Mouse (Mus musculus) right cerebral cortex, postnatal 10 days (tissue): Measurements from ENCODE around the gene Pdgfra.
A peak's percentile ranks its signal among the peaks of the same experiment; 100 is the strongest.

ENCODE experiments used
- DNase-seq, 2 experiments: peaks; one replicate each; pipeline ENCODE4 v3.0.0; 2021; ENCODE audit warnings: low spot score in 2 of 2

Gene Pdgfra

DNA sequence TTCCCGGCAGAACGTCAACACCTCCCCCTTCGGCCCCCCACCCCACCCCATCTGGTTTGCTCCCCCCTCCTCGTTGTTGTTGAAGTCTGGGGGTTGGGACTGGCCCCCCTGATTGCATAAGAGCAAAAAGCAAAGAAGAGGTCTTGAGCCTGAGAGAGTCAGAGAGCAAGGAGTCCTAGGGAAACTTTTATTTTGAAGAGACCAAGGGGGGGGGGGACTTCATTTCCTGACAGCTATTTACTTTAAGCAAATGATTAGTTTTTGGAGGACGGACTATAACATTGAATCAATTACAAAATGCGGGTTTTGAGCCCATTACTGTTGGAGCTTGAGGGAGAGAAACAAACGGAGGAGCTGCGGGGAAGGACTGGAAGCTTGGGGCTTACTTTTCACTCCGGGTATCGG lies at the start of gene Pdgfra:
Gene Pdgfra, plus strand, starts transcription at position 272 of the 405 bp plus-strand sequence.
- DNase-seq: peak; percentile 24 to 29

DNA sequence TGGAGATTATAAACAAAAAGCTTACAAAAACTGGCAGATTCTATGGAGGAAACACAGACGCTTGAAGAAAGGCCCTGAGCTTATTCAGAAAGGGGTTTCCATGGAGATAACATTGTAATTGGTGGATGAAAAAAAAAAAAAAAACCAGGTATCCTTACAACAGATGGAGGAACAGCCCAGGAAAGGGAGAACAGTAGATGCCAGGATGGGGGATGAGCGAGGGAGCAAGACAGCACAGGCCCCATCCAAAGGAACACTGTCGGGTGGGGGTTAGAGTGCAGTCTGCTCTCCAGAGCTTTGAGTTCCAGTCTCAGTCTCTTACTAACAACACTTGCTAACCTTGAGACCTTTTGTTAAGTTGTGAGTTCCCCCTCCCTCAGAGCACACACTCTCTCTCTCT lies 45.6 kb upstream of the Pdgfra start:
- DNase-seq: no peak

DNA sequence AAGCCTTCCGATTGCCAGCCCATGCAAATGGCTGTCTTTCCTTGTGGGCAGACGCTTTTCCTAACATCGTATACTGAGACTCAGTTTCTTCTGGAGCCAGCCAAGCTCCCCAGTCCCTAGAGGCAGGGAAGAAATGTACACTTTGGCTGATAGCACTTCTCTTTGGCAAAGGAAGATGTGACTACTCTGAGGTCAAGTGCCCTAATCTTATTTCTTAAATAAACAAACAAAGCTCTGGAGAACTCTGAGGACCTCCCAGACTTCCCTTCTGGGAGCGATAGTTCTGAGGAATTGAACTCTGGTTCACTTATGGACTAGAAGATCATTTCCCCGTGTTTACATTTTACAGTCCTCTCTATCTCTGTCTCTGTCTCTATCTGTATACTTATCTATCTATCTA lies 42.7 kb upstream of the Pdgfra start:
- no peak for DNase-seq

DNA sequence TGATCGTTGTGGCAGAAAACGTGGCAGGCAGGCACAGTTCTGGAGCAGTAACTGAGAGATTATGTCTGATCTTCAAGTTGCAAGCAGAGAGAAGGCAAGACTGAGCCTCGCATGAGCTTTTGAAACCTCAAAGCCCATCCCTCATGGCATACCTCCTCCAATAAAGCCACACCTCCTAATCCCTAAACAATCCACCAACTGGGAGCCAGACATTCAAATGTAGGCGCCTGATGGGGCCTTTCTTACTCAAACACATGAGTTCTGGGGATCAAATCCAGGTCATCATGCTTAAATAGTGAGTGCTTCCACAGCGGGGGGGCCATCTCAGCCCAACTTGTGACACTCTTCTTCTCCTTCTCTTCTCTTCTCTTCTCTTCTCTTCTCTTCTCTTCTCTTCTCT lies 40.3 kb upstream of the Pdgfra start:
- DNase-seq: no peak

DNA sequence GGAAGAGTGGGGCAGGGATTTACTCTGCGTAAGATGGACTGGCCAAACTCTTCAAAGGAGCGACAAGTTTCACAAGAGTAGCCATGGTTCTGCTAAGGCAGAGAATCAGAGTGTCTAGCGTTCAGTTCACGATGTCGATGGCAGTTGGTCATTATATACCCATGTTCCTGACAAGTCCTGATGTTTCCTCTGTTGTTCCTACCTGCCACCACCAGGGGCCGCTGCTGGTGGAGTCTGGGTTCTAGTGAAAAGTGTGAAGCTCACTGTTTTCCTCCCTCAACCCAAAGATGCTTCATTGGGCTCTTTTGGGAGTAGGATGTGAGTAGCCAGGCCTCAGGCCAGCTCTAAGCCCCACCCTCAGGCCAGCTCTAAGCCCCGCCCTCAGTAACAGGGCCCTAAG lies 33.3 kb upstream of the Pdgfra start:
- DNase-seq: no peak

DNA sequence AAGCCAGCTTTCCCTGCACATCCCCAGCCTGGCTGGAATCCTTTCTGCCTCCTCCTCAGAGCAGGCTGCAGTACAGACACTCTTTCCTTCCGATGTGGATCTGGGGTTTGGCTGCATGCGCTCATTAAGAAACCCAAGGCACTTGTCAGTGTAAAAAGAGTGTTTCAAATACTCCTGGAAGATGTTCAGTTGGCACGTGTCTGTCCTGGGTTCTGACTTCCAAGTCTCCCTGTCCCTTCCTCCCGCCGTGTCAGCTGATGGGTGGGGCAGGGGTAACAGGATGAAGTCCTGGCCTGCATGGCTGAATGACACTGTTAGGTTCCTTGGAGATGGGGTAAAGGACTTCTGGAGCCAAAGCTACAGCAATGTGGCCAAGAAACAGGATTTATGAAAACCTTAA lies 30.4 kb upstream of the Pdgfra start:
- DNase-seq: peak; percentile 33 to 47

DNA sequence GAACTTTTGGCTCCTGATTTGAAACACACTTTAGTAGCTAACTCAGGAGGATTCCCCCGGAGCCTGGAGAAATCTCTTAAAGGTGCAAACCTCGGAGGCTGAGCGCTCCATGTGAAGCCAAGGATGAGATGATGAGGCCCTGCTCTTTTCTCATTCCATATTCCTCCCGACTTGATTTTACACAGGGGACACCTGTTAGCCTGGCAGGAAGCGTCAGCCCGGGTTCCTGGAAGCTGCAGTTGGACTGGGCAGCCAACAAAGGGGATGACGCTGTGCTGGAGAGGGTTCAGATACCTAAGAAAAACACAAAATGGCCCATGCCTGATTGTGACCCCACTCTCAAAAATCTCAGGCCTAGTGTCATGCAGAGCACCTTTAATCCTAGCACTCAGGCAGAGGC lies 17.4 kb upstream of the Pdgfra start:
- no peak for DNase-seq

DNA sequence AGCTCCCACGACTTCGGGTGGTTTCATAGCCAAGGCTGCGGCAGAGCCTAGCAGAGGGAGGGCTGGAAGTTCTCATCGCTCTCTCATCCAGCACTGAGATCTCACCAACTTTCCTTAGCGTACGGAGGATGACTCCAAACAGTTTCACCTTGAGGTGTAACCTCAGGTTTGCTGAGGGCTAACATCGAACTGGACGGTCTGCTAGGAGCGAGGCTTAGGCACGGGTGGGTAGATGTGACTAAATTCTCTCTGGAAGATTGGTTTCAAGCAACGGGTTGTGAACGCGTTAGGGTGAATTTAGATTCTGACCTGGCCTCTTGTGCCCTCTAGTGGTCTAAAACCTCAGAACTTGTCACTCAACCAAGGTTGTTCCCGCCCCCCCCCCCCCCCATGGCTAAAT lies 9.0 kb upstream of the Pdgfra start:
- peak; percentile 58 to 77 for DNase-seq

DNA sequence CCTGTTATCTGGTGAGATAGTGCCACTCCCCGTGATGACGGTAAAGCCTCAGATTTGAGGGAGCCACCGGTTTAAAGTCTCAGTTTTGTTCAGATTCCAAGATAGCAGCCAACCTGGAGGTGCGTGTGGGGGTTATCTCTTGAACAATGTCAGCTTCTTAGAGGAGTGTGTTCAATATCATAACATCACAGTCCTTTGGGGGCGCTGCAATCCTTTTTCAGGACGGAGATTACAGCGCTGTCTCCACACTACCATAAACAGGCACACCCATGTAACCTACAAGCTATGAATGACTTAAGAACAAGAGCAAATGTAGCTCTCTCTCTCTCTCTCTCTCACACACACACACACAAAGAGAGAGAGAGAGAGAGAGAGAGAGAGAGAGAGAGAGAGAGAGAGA lies 8.3 kb upstream of the Pdgfra start:
- DNase-seq: peak in 1 of 2 experiments; percentile 23

DNA sequence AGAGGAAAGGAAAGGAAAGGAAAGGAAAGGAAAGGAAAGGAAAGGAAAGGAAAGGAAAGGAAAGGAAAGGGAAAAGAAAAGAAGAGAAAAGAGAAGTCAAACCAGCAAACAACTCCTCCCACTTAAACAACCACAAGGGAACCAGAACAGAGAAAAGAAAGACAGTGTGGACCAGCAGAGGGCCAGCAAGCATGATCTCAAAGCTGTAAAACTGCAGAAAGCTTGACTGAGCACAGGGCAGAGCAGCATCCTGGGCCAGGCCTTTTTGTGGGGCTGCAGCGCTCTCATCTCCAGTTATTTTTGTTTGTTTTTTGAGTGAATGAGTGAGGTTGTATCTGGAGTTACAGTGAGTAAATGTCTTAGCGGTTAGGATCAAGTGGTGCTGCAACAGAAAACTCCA lies 6.8 kb upstream of the Pdgfra start:
- peak in 1 of 2 experiments; percentile 17 for DNase-seq

DNA sequence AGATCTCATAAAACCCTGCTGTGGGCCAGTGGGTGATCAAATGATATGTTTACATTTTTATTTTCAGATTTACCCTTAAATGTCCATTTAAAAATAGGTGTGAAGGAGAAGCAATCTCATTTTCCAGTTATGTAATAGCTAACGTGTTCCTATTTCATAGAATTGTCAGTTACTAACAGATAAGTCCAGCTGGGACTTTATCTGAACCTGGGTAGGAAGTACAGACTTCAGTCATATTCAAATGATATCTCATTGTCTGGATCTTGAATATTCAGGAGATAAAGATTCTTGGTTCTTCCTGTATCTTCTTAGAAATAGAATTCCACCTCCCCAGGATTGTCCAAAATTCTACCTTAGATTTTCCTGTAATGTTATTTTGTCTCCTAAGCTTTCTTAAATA lies 5.6 kb upstream of the Pdgfra start:
- no peak for DNase-seq

DNA sequence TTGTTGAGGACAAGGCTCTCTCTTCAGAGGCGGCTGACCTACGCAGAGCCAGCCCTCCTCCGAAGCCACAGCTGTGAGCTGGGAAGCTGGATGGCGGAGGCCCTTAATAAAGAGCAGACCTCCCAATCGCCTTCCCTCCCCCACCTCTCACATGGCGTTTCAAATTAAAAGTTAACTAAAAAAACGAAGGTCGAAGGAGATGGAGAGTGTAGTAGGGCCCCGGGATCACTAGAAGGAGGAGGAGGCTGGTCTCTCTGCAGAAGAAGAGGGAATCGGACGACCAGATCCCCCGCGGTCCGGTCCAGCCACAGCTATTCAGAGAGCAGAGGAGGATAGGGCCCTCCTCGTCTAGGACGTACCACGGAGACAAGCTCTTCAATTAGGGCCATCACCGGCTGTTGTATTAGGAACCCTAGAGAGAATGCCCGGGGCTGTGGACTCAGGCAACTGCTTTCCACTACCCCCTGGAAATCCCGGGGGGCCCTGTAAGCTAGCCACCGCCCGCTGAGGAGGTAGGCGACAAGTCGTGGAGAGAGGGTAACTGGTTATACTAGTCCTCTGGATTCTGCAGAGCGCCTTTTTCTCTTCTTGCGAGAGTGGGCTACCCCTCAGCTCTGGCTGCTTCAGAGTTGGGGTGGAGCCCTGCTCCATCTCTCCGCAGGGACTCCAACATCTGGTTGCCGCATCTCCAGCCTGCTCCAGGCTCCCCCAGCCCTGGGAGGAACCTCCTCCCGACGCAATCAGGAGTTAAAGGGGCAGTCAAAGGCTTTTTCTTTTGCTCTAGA lies 3.6 kb upstream of the Pdgfra start:
- peak in 1 of 2 experiments; percentile 28 for DNase-seq

DNA sequence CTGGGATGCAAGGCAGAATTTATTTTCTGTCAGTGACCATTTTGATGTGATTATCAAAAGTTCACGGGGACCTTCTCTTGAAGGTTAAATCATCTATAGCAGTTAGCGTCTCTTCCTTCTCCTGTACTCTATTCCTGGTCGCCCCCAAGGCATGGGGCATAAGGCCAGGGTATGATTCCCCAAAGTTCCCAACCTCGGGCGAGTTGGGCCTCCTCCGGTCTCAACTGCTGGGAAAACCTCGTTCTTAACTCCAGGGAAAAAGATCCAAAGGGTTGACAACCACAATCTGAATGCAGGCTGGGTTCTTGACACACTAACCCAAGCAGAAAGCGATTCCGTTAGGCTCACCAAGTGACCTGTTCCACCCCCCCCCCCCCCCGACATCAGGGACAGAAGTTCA lies 2.7 kb upstream of the Pdgfra start:
- DNase-seq: peak in 1 of 2 experiments; percentile 14

DNA sequence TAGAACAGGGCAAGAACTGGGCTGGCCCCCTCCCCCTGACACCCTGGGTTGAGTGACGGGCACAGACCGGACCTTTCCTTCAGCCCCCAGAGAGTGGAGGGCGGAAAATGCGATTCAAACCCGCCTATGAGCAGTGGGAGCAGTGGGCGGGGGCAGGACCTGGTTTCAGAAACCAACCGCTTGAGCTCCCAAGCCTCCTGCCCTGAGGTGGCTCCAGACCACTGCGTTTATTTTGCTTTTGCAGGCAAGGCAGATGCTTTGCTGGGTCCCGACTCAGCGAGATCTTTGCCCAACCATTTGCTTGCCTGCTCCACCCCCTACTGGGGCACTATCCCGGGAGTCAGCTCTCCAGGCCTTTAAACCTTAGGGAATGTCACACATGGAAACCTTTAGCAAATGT lies 2.2 kb upstream of the Pdgfra start:
- DNase-seq: peak in 1 of 2 experiments; percentile 27

DNA sequence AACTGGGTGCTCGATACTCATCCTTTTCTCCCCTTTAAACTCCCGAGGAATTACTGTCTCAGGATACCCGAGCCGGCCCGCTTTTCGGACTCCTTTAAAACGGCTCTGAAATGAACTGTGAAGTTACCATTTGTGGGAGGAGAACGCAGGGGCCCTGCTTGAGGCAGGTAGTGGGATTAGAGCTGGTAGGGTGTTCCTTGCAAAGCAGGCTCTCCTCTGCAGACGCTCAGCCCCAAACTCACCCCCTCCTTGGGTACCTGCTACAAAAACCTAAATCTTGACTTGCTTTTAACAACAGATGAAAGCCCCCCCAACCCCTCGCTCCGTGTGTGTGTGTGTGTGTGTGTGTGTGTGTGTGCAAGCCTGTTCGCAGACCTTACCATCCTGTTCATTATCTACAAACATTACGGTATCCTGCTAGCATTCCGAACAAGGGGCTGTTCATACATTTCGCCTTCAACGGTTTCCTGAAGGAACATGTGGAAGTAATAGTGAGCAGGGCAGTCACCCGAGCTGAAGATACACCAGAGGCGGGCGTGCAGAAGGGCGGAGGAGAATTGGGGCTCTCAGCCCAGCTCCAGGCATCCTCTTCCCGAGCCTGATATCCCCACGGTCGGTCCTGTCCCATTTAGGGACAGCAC lies 1.6 kb upstream of the Pdgfra start:
- DNase-seq: peak in 1 of 2 experiments; percentile 23

DNA sequence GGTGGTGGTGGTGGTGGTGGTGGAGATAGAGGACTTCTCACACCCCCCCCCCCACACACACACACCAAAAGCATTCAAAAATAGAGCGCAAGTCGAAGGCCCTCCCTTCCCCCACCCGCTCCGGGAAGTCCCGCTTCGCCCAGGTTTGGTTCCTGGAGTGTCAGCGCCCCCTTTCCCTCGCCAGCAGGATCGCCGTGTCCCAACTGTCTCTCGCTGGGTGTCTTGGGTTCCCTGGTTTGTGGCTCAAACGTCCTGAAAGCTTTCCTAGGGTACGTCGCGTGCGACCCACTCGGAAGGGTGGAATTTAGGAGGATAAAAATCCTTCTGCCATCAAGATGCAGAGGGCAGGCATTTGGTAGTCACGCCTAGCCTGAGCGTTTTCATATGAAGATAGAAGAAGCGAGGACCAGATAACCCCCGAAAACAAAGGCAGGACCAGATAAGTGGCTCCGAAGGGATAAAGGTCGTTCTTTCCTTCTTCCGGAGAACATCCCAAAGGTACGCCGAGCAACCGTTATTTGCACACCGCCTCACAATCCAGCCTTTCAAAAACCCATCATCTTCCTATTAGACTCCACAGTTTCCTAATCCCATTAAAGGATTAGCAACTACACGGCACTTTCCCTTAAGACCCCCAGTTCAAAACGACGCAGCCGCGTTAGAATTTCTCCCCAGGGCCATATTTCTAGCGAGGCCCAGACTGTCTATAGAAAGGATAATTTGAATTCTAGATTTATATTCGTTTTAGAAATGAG lies 769 bp upstream of the Pdgfra start:
- peak; percentile 72 to 80 for DNase-seq

DNA sequence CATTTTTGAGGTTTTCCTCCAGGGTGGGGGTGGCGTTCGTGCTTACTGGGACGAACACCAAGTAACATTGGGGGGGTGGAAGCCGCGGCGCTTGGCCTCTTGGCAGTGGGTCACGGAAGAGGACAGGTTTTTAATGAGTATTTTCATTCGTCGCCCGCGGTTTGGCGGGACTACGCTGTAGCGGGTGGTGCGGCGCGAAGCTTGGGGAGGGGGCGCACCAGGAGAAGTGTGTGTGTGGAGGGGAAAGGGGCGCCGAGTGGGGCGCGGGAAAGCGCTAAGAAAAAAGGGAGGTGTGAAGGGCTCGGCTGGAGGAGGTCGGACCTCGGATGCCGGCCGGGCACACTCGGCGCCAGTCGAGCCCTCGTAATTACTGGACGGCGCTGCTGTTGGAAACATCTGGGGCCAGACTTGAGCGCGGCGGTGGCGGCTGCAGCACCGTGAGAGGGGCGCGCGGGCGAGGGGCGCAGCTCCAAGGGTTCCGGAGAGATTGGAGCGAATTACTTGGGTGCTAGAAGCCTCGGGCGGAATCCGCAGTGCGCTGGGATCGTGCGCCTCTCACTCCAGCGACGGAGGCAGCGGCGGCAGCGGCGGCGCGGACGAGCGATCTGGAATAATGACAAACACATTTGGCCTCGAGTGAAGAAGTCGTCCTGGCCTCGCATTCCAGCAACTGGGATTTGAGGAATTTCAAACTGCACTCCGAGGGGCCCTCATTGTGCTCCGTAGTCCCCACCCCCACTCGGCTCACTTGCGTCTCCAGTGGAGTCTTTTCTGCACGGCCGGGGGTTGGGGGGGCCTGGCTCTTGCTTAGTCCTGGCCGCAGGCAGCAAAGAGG lies 916 bp downstream of the Pdgfra start:
- peak in 1 of 2 experiments; percentile 56 for DNase-seq

DNA sequence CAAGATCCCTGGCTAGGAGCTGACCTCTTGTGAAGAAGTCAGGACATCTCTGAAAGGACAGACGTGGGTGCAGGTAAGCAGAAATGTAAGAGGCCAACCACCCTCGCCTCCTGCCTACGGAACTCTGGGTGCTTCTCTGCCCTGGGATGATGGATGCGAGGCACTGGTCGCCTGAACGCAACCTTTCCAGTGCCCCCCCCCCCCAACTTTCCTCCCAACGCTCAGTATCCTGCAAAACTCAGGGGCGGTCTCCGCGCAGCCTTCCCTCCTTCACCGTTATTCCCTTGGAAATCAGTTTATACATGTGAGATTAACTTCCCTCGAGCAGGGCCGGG lies 1.5 kb downstream of the Pdgfra start:
- no peak for DNase-seq

DNA sequence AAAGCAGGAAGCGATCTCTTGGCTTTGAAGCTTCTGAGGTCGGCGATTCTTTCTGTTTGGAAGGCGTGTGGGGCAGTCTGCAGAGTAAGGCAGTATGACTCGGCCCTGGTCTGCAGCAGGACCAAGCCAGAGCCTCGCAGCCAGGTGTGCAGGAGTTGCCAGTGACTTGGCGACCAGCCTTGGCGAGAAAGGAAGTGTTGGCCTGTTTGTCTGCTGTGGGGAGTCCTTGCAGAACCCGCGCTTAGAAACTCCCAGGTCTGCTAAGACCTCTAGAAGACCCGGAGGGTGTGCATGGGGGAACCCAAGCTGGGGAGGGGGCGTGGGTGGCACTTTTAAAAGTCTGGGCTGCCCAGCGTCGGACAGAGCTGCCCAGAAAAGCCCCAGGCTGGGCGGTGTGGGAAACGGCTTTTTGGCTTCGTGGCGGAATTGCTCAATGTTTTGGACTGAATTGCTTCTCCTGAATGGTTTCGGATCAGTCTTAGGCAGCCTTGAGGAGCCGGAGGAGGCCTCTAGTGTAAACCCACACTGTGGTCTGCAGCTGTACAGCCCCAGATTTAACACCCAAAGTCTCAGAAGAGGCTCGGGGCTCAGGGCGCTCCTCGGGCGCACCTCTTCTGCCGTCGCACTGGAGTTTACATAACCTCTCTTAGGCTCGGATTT lies 2.0 kb downstream of the Pdgfra start:
- peak; percentile 21 to 26 for DNase-seq

DNA sequence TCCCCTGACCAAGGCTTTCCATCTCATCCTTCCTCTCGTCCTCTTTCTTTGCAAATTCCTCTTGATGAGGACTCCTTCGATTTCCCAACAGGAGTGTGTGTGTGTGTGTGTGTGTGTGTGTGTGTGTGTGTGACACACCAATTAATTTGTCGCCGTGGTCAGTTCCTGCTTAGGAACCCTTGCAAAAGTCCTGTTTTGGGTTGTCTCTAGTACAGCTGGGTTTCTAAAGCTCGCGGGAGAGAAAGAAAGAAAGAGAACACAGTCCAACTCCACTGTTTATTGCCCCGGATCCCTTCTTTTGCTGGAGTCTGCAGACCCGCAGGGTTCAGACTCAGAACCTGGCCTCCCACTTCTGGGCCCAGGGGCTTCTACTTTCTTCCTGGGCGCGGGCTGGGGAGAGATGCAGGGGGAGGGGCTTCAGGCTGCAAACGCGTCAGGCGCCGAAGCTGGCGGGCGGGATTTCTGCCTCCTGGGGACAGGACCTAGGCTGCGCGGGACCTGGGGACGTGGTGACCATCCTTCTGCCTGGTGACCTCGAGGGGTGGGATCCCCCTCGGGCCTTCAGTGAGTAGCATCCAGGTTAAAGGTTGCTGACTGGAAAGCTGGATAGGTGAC lies 2.6 kb downstream of the Pdgfra start:
- DNase-seq: peak; percentile 40 to 43

DNA sequence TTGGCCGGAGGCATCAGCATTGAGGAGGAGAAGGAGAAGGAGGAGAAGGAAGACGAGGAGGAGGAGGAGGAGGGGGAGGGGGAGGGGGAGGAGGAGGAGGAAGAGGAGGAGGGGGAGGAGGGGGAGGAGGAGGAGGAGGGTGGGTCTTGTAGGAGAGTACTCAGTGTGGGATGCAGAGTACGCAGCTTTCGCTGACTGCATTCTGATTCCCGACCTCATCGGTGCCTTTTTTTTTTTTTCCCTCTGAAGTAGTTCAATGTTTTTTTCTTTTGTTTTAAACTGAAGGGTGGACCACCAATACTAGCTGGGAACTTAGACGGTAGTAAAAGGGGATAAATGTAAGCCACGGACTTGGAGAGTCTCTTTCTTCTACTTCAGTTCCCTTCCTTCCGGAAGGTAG lies 3.2 kb downstream of the Pdgfra start:
- peak in 1 of 2 experiments; percentile 5 for DNase-seq
